Mouse (Mus musculus): Measurements from ENCODE around the gene Fam126a.

- TF ChIP-seq CTCF (IDR thresholded peaks at IDR 0.05) (no peak), POLR2A (IDR thresholded peaks at IDR 0.05; ENCODE audit: insufficient read depth, low read depth, low read length) (no peak)
Measured at GRCm38 (mm10) chr5:24077739-24078306, 47.3 kb upstream of the Fam126a start.

All from heart, adult 2 months (tissue).